Mouse (Mus musculus) intestine, embryonic 15.5 days (tissue): ENCODE data around the gene Pde4d. TPM values are rescaled to one million over a fixed set of nuclear protein-coding genes. Genes with fewer than 3 reads are reported as not detected.

Experiments
- ATAC-seq: fragments of 200-750 bp; cut with Nextera tagmentation; 2 replicates; pipeline ENCODE4 v1.8.0; 2017; ENCODE audit warnings: moderate TSS enrichment, moderate library complexity
- H3K27ac ChIP-seq: fragments of 300-500 bp; sonication (generic); 2 replicates; pipeline ENCODE4 v1.5.1; 2015; ENCODE audit warnings: mild to moderate bottlenecking, inconsistent platforms
- H3K27me3 ChIP-seq: fragments of 300-500 bp; sonication (generic); replicated peaks from 2 replicates; pipeline ENCODE4 v1.6.1; 2015; ENCODE audit warnings: inconsistent platforms
- H3K36me3 ChIP-seq: fragments of 300-500 bp; sonication (generic); 2 replicates; pipeline ENCODE4 v1.6.1; 2015; ENCODE audit warnings: inconsistent platforms
- H3K4me1 ChIP-seq: fragments of 300-500 bp; sonication (generic); replicated peaks from 2 replicates; pipeline ENCODE4 v1.6.1; 2015; ENCODE audit warnings: inconsistent platforms
- H3K4me2 ChIP-seq: fragments of 300-500 bp; sonication (generic); replicated peaks from 2 replicates; pipeline ENCODE4 v1.6.1; 2015; ENCODE audit warnings: mild to moderate bottlenecking, inconsistent platforms
- H3K4me3 ChIP-seq: fragments of 300-500 bp; sonication (generic); replicated peaks from 2 replicates; pipeline ENCODE4 v1.5.1; 2015; ENCODE audit warnings: inconsistent platforms
- H3K9ac ChIP-seq: fragments of 300-500 bp; sonication (generic); 2 replicates; pipeline ENCODE4 v1.6.1; 2015; ENCODE audit warnings: inconsistent platforms
- H3K9me3 ChIP-seq: fragments of 300-500 bp; sonication (generic); 2 replicates; pipeline ENCODE4 v1.6.1; 2016; ENCODE audit warnings: inconsistent platforms
- WGBS: fragments of 180-500 bp; shearing (Covaris S2); methylation state at CpG from one replicate; pipeline ENCODE4 v1.1.7; 2015; 5-methylcytosine and 5-hydroxymethylcytosine counted together
- polyA plus RNA-seq: library from polyadenylated mRNA; unstranded; fragments of >200 nt; fragmentation: Nextera tagmentation; extraction: Ambion mirVana; gene quantifications from 2 replicates; pipeline ENCODE4 v1.2.1, GENCODE M21; 2015

Gene Pde4d
- polyA plus RNA-seq, 1 experiment from 2014 or later: 18.5 TPM

DNA sequence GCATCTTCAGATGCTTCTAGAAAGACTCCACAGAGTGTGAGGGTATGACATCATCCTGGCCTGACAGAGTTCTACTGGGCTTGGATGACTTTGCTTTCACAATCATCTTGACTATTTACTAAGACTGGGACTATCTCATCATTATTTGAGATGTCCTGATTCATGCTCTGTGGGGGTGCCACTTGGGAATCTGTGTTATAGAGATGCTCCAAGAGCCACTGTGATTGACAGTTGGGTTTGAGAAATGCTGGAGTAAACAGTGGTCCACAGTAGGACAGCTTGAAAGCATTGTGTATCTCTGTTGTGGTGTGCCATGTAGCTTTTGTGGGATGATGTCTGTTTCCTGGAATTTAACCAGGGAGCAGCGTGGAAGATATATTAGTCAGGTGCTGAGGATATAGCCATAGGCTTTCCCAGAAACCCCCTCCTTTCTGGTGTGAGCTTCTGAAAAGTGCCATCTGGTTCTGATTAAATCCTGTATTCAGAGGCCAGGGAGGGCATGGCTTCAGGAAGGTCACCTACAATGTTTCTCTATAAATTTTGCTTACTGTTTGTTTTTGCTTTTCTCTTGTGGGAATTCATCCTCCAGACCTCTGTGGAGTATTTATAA lies 89.1 kb downstream of the Pde4d start:
- Histone ChIP-seq H3K9ac (no peak overlapping the region), H3K36me3 (no peaks in the 10 kb centered on the region), H3K4me3 (no peak overlapping the region), H3K4me2 (no peak overlapping the region), H3K27ac (no peak overlapping the region), H3K27me3 (no peaks in the 10 kb centered on the region), H3K9me3 (no peaks in the 10 kb centered on the region), H3K4me1 (peaks cover 3% of the 10 kb centered on the region; the same call in 1 of the 2 replicates)
- no peak for ATAC-seq
- 72% methylated on average over 1 of the region's 1 CpGs for WGBS

DNA sequence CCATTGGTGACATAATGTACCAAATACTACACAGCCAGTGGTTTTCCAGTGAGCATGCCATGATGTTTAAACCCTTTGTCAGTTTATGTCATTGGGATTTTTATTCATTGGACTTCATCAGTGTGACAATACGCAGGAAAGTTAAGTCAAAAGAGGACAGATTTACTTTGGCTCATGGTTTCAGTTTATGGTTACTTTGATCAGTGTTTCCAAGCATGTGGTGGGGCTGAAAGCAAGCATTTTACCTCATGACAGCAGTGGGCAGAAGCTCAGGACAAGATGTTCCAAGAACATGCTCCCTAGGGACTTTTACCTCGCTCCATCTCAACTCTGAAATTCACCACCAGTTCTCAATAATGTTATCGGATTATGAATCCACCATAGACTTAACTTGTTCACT lies 91.7 kb downstream of the Pde4d start:
- 92% methylated on average over 3 of the region's 3 CpGs for WGBS
- H3K9ac ChIP-seq: no peak overlapping the region
- H3K27ac ChIP-seq: no peak overlapping the region
- no peak overlapping the region for H3K4me2 ChIP-seq
- H3K9me3 ChIP-seq: no peaks in the 10 kb centered on the region
- no peak overlapping the region for H3K4me3 ChIP-seq
- no peak for ATAC-seq
- H3K4me1 ChIP-seq: peaks cover 3% of the 10 kb centered on the region; the same call in 1 of the 2 replicates
- H3K36me3 ChIP-seq: no peaks in the 10 kb centered on the region
- H3K27me3 ChIP-seq: no peaks in the 10 kb centered on the region

DNA sequence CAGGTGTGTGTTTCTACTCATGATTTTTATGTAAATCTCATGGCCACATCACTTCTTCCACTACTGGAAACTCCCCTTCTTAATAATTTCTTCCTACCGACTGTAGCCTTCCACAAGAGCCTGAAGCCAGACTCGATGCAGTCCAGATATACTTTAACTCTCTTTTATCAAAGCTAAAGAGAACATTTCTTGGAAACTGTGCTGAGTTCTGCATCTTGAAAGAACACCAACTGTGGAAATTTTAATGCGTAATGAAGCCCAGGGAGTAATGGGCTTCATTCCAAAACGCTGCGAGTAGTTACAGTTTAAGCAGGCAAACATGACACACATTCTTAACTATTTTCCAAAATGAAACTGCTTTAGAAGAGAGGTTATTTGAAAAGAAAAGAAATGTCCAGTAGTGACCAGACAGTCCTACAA lies 92.6 kb downstream of the Pde4d start:
- WGBS: 67% methylated on average over 5 of the region's 5 CpGs
- Histone ChIP-seq H3K27me3 (no peaks in the 10 kb centered on the region), H3K9me3 (no peaks in the 10 kb centered on the region), H3K9ac (no peak overlapping the region), H3K4me3 (no peak overlapping the region), H3K27ac (no peak overlapping the region), H3K4me2 (no peak overlapping the region), H3K36me3 (no peaks in the 10 kb centered on the region), H3K4me1 (no peaks in the 10 kb centered on the region)
- ATAC-seq: no peak

GRCm38 (mm10) chr13:108552288-108552687 lies 102.5 kb downstream of the Pde4d start:
- no peak for ATAC-seq
- H3K4me3 ChIP-seq: no peak overlapping the region

GRCm38 (mm10) chr13:108552995-108553394 lies 103.2 kb downstream of the Pde4d start:
- Histone ChIP-seq H3K4me1 (no peaks in the 10 kb centered on the region), H3K27ac (no peak overlapping the region), H3K4me2 (no peak overlapping the region), H3K4me3 (no peak overlapping the region), H3K27me3 (no peaks in the 10 kb centered on the region), H3K9ac (no peak overlapping the region), H3K36me3 (no peaks in the 10 kb centered on the region), H3K9me3 (no peaks in the 10 kb centered on the region)
- WGBS: 71% methylated on average over 5 of the region's 5 CpGs
- ATAC-seq: no peak

More at GRCm38 (mm10) chr13:108552288-108552687, 102.5 kb downstream of the Pde4d start:
- Histone ChIP-seq H3K9ac (no peak overlapping the region), H3K27me3 (no peaks in the 10 kb centered on the region), H3K9me3 (no peaks in the 10 kb centered on the region), H3K4me2 (no peak overlapping the region), H3K4me1 (no peaks in the 10 kb centered on the region), H3K27ac (no peak overlapping the region), H3K36me3 (no peaks in the 10 kb centered on the region)
- 62% methylated on average over 5 of the region's 5 CpGs for WGBS

DNA sequence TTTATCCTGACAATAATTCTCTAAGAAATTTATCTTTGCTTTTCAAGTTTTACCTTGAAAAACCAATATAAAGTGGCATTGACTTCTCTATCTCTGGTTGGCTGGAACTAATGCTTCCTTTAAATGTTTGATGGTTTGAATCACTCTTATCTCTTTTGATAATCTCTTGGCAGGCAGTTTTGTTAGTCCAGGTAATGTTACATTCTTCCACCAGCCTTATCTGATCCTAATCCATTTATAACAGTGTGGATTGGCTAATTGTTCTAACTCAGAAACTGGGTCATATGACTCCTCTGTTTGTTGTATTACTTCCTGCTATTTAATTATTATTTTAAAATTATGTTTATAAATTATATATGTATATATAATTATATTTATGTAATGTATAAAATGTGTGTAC lies 105.2 kb downstream of the Pde4d start:
- H3K36me3 ChIP-seq: no peaks in the 10 kb centered on the region
- H3K27ac ChIP-seq: no peak overlapping the region
- H3K9me3 ChIP-seq: no peaks in the 10 kb centered on the region
- no peaks in the 10 kb centered on the region for H3K27me3 ChIP-seq
- peak; percentile 83 for ATAC-seq
- H3K4me1 ChIP-seq: no peaks in the 10 kb centered on the region
- no peak overlapping the region for H3K9ac ChIP-seq
- no peak overlapping the region for H3K4me2 ChIP-seq
- no peak overlapping the region for H3K4me3 ChIP-seq

DNA sequence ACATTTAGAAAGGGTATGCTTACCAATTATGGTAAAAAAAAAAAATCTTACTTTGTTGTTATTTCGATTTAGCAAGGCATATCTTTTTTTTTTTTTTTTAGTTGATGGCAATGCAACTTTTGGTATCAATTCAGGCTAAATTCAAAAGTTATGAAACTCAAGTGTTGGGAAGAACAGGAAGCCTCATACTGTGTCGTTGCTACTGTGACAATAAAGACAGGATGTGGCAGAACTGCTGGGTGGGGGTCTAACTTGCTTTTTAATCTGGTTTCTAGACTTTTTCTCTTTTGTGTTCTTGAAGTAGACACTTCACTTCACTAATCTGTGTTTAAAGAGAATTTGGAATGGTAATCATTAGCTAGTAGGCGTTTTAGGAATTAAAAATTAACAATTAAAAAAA lies 147.2 kb downstream of the Pde4d start:
- ATAC-seq: no peak
- Histone ChIP-seq H3K4me1 (no peaks in the 10 kb centered on the region), H3K9me3 (no peaks in the 10 kb centered on the region), H3K27ac (no peak overlapping the region), H3K4me3 (no peak overlapping the region), H3K4me2 (no peak overlapping the region), H3K27me3 (no peaks in the 10 kb centered on the region), H3K36me3 (no peaks in the 10 kb centered on the region), H3K9ac (no peak overlapping the region)
- WGBS: 70% methylated on average over 3 of the region's 3 CpGs

DNA sequence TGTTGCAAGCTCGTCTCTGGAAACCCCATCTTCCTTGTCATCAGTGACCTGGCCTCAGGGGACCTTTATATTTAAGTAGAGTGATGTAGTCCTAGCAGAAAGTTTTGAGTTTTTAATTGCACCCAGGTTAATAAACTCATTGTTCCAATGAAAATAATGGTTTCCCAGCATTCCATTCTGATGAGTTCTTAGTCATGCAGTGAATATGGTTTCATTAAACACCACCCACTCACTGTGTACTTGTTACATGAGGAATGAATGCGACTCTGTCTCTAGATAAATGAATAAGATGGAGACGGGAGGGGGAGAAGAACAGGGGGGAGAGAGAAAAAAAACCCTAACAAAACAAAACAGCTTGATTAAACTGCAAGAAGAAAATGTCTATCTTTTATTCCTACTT lies 148.9 kb downstream of the Pde4d start:
- no peak for ATAC-seq

GRCm38 (mm10) chr13:108599186-108599900 lies 149.6 kb downstream of the Pde4d start:
- Histone ChIP-seq H3K9me3 (no peaks in the 10 kb centered on the region), H3K4me1 (no peaks in the 10 kb centered on the region), H3K4me3 (no peak overlapping the region), H3K9ac (no peak overlapping the region), H3K27me3 (no peaks in the 10 kb centered on the region), H3K36me3 (no peaks in the 10 kb centered on the region), H3K4me2 (no peak overlapping the region), H3K27ac (no peak overlapping the region)
- WGBS: 68% methylated on average over 6 of the region's 6 CpGs
- ATAC-seq: no peak

More for the DNA sequence above, 148.9 kb downstream of the Pde4d start:
- H3K27me3 ChIP-seq: no peaks in the 10 kb centered on the region
- H3K4me2 ChIP-seq: no peak overlapping the region
- no peaks in the 10 kb centered on the region for H3K36me3 ChIP-seq
- WGBS: 71% methylated on average over 3 of the region's 3 CpGs
- H3K4me1 ChIP-seq: no peaks in the 10 kb centered on the region
- no peak overlapping the region for H3K9ac ChIP-seq
- H3K27ac ChIP-seq: no peak overlapping the region
- H3K9me3 ChIP-seq: no peaks in the 10 kb centered on the region
- no peak overlapping the region for H3K4me3 ChIP-seq

- H3K9ac ChIP-seq: no peak overlapping the region
- no peak for ATAC-seq
- H3K27ac ChIP-seq: no peak overlapping the region
- H3K4me3 ChIP-seq: no peak overlapping the region
- H3K27me3 ChIP-seq: no peaks in the 10 kb centered on the region
- no peaks in the 10 kb centered on the region for H3K36me3 ChIP-seq
- H3K4me1 ChIP-seq: no peaks in the 10 kb centered on the region
- 87% methylated on average over 2 of the region's 2 CpGs for WGBS
- no peak overlapping the region for H3K4me2 ChIP-seq
- H3K9me3 ChIP-seq: no peaks in the 10 kb centered on the region
These were observed 151.3 kb downstream of the Pde4d start for GRCm38 (mm10) chr13:108601021-108601420.

DNA sequence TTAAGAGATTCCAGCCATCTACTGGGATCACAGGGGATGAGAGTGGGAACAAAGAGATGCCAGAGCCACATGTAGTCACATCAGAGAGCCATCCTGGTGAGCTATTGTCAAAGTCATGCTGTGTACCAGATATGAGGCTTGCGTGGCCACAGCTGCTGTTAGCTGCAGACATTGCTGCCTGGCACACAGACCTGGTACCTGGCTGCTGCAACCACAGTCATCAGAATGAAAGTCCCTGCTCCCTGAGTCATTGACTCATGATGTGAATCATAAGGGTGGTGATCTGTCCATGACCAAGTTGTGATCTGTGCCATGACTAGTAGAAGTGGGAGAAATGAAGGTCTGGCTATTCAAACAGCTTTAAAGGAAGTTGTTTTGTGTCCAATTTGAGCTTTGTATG lies 153.8 kb downstream of the Pde4d start:
- H3K36me3 ChIP-seq: no peaks in the 10 kb centered on the region
- no peaks in the 10 kb centered on the region for H3K27me3 ChIP-seq
- H3K4me2 ChIP-seq: no peak overlapping the region
- no peak overlapping the region for H3K9ac ChIP-seq
- no peak overlapping the region for H3K27ac ChIP-seq
- no peaks in the 10 kb centered on the region for H3K4me1 ChIP-seq
- no peak overlapping the region for H3K4me3 ChIP-seq
- H3K9me3 ChIP-seq: no peaks in the 10 kb centered on the region
- no peak for ATAC-seq
- 81% methylated on average over 1 of the region's 1 CpGs for WGBS

DNA sequence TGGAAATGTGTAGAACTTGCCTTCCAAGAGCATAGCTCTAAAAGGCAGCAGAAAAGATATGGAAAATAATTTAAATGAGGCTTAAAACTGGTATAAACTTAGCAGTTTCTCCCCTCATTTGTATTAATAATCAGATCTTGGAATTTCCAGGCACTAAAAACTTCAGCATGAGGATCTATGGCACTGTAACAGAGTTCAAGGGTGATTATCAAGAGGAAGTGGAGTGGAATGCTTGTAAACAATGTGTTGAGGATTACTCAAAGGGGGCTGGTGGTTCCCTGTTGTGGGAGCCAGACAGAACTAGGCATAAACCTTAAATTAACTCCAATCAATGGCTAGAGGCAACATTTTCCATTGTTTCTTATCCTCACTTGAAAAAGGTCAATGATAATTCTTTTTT lies 154.5 kb downstream of the Pde4d start:
- ATAC-seq: no peak
- no peak overlapping the region for H3K4me3 ChIP-seq

GRCm38 (mm10) chr13:108618207-108618606 lies 168.5 kb downstream of the Pde4d start:
- ATAC-seq: peak; percentile 84
- H3K4me2 ChIP-seq: no peak overlapping the region
- WGBS: 27% methylated on average over 1 of the region's 1 CpGs

More for the DNA sequence above, 154.5 kb downstream of the Pde4d start:
- no peak overlapping the region for H3K27ac ChIP-seq
- H3K9ac ChIP-seq: no peak overlapping the region
- H3K9me3 ChIP-seq: no peaks in the 10 kb centered on the region
- no peaks in the 10 kb centered on the region for H3K36me3 ChIP-seq
- no peaks in the 10 kb centered on the region for H3K4me1 ChIP-seq
- H3K27me3 ChIP-seq: no peaks in the 10 kb centered on the region
- no peak overlapping the region for H3K4me2 ChIP-seq

More at GRCm38 (mm10) chr13:108618207-108618606, 168.5 kb downstream of the Pde4d start:
- Histone ChIP-seq H3K4me3 (no peak overlapping the region), H3K27me3 (no peaks in the 10 kb centered on the region), H3K36me3 (no peaks in the 10 kb centered on the region), H3K9ac (no peak overlapping the region), H3K4me1 (no peaks in the 10 kb centered on the region), H3K9me3 (no peaks in the 10 kb centered on the region), H3K27ac (no peak overlapping the region)
